Mouse (Mus musculus) spleen, embryonic (tissue): ENCODE results near the gene Tsr3.

Source experiments
- CTCF ChIA-PET: fragments of 350-600 bp; sonication (Branson Sonifier 250); formaldehyde crosslinking; loops from one replicate; lab custom pipeline; 2022; lab: Charles Lee

Tsr3 gene

GRCm38 (mm10) chr17:25243131-25243780 is 3.3 kb downstream of the Tsr3 start:
- CTCF ChIA-PET = no interaction called here

GRCm38 (mm10) chr17:25244239-25244638 is 4.3 kb downstream of the Tsr3 start:
- CTCF ChIA-PET = no interaction called here

GRCm38 (mm10) chr17:25248033-25248750 is 8.2 kb downstream of the Tsr3 start:
- CTCF ChIA-PET = no interaction called here

- CTCF ChIA-PET = interaction anchor here (0.5 kb wide), 1 partner anchor 517 kb away, joined by 5 read pairs; no protein-coding TSS in a partner anchor
These were observed 10.3 kb downstream of the Tsr3 start for GRCm38 (mm10) chr17:25250181-25250835.

GRCm38 (mm10) chr17:25252643-25253042 is 12.7 kb downstream of the Tsr3 start:
- CTCF ChIA-PET = no interaction called here

GRCm38 (mm10) chr17:25253760-25254159 is 13.8 kb downstream of the Tsr3 start:
- CTCF ChIA-PET = no interaction called here

GRCm38 (mm10) chr17:25255110-25255509 is 15.1 kb downstream of the Tsr3 start:
- CTCF ChIA-PET = no interaction called here

GRCm38 (mm10) chr17:25256140-25256754 is 16.3 kb downstream of the Tsr3 start, which contains the start of gene Baiap3:
TSS of gene Baiap3 (minus strand) at chr17:25256364.
- CTCF ChIA-PET = interaction anchor here (0.6 kb wide), 1 partner anchor 10 kb away, joined by 3 read pairs; no protein-coding TSS in a partner anchor

GRCm38 (mm10) chr17:25257804-25258261 is 17.9 kb downstream of the Tsr3 start:
- CTCF ChIA-PET = no interaction called here

GRCm38 (mm10) chr17:25264453-25264852 is 24.5 kb downstream of the Tsr3 start:
- CTCF ChIA-PET = no interaction called here

- CTCF ChIA-PET = interaction anchor here (0.7 to 1.2 kb wide), 2 partner anchors 332 to 528 kb away, joined by 3 to 4 read pairs; no protein-coding TSS in a partner anchor
These were observed 30.9 kb downstream of the Tsr3 start for GRCm38 (mm10) chr17:25270795-25271335.

GRCm38 (mm10) chr17:25272326-25272725 is 32.4 kb downstream of the Tsr3 start:
- CTCF ChIA-PET = interaction anchor here (0.6 to 1.2 kb wide), 5 partner anchors 9 to 335 kb away, joined by 3 to 5 read pairs (median 3); partner anchors contain the start of genes Gnptg and Tsr3

- CTCF ChIA-PET = interaction anchor here (0.5 to 1.2 kb wide), 8 partner anchors 9 to 1385 kb away, joined by 3 to 5 read pairs (median 3); partner anchors contain the start of genes Gnptg, Spsb3 and Tsr3
These were observed 33.2 kb downstream of the Tsr3 start for GRCm38 (mm10) chr17:25272951-25273705.

GRCm38 (mm10) chr17:25273706-25274501 is 33.9 kb downstream of the Tsr3 start:
- CTCF ChIA-PET = interaction anchor here (0.5 to 0.7 kb wide), 4 partner anchors 34 to 1385 kb away, joined by 3 to 5 read pairs (median 4); partner anchors contain the start of genes Gnptg, Spsb3 and Tsr3

- CTCF ChIA-PET = no interaction called here
These were observed 34.8 kb downstream of the Tsr3 start, which contains the start of gene Ube2i for GRCm38 (mm10) chr17:25274571-25275346. TSS of gene Ube2i (minus strand) at chr17:25274622.

- CTCF ChIA-PET = no interaction called here
These were observed 35.9 kb downstream of the Tsr3 start for GRCm38 (mm10) chr17:25275833-25276232.

GRCm38 (mm10) chr17:25282133-25282532 is 42.2 kb downstream of the Tsr3 start:
- CTCF ChIA-PET = interaction anchor here (0.6 to 0.7 kb wide), 2 partner anchors 9 to 152 kb away, joined by 3 to 5 read pairs; no protein-coding TSS in a partner anchor

GRCm38 (mm10) chr17:25285033-25285432 is 45.1 kb downstream of the Tsr3 start:
- CTCF ChIA-PET = interaction anchor here (1.1 kb wide), 1 partner anchor 397 kb away, joined by 5 read pairs; no protein-coding TSS in a partner anchor
